Mouse (Mus musculus) c-Kit-positive CD71-positive TER-119-positive erythroid progenitor cells, embryonic 14.5 days (primary cell): ENCODE results near the gene Cnn1.

Source experiments
- DNase-seq: peaks from one replicate; pipeline ENCODE4 v3.0.0-alpha.2; 2013; ENCODE audit warnings: low spot score

Gene Cnn1

DNA sequence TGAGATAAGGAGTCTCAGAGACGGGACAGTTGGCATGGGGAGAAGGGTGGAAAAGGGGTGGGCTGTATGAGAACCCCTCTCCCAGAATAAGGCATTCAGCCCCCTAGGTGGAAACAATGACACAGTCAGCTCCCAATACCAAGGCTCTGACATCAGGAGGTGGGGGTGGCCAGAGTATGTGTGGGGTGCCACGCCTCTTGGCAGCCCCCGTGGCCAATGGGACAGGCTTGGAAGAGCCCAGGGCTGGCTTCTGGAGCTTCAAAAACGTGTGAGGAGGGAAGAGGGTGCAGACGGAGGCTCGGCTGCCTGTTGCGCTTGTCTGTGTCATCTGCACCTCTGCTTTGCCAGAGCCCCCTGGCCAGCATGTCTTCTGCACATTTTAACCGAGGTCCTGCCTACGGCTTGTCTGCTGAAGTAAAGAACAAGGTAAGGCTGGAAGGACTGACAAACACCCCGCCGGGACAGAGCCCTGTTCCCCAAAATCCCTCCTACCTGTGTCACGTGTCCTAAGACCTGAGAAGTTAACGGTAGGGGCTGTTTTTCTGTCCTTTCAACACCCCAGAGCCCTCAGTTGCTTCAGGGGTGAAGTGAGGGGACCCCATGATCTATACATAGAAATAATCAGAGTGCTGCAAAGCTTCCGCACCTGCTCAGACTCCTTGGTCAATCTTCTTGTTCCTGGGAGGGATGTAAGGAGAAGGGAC lies at the start of gene Cnn1:
Gene Cnn1 (plus strand): TSS at position 224 of the 704 bp plus-strand sequence.
- DNase-seq: no peak

DNA sequence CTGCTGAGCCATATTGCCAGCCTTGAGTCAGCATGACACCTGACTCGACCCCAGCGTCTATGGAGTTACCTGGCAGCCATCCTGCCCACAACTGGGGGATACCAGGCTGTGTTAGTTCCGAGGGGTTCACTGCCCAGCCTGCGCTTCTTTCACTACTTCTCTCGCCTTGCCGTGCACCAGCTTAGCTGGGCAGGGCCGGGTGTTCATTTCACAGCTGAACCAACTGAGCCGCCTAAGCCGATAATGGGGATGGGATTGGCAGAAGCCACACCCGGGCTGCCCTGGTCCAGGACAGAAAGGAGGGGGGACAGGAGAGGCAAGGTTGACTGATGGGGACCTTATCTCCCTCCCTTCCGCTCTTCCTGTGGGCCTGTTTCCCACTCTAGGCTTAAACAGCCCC lies 49.7 kb upstream of the Cnn1 start:
- no peak for DNase-seq

DNA sequence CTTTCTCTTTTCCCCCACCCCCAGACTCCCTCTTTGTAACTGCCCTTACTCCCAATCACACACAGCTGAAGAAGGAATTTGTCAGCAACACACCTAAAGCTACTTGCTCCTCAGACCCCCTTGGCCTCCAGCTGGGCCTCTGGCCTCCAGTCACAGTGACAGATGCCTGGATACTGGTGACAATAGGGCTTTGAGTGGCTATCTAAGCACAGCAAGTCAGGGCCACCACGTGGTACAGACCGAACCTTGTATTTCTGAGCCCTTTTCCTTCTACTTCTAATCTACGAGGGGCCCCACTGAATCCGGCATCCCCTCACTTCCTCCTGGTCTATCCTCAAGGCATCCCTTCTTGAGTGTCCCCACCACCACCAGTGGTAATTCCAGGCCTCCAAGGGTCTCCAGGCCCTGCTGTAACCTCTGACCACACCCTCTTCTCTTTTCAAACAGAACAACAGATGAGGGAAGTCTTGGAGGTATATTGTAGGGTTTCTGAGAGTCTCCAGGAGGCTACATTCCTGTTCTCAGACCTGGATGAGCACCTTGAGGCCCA lies 49.2 kb upstream of the Cnn1 start:
- no peak for DNase-seq

DNA sequence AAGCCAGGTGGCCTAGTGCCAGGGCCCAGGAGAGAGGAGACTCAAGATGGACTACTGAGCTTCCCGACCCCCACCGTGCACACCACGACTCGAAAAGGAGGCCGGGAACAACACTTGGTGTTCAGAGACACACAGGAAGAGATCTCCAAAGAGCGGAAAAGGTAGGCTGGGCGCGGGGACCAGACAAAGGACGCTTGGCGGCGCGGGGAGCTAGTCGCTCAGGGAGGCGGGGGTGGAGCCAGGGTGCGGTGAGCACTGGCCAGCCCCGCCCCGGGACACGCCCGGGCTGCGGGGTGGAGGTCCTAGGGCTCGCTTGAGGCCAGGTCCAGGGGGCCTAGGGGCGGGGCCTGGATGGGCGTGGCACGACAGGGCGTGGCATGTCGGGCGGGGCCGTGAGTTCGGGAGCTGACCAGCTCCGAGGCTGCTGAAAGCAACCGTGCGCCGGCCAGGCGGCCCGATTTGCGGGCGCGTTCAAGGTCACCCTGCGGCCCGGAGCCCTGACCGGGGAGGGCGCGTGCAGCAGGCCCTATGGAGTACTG lies 48.6 kb upstream of the Cnn1 start:
- peak; percentile 77 for DNase-seq

DNA sequence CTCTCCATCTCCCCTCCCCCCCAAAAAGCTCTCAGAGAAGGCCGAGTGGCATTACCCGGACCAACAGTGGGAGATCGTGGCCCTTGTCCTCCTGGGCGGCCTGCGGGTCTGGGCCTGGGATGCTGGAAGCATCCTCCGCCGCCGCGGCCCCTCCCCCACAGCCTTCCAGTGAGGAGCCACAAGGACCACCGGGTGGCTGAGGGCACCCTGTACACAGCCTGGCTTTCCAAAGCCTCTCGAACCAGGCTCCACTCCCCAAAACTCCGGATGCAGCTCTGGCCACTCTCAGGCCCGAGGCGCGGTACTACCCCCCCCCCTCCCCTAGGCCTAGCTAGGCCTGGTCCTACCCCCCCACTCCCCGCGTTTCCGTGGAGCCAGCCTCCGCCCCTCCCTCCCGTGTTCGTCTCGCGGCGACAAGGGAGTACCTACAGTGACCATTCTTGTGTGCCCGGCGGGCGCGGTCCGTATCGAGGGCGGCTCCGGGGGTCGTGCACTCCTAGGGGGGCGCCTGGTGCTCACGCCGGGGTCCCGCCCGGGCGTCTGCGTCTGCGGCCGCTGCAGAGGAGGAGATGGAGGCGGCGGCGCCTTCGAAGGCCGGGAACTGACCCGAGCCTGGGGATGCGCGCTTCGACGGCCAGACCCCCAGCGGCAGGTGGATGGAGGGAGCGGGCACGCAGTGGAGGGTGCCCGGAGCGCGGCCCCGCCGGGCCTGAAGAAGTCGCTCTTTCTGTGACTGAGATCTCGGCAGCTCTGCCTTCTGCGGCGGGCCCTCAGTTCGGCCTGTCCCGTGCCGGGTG lies 47.7 kb upstream of the Cnn1 start:
- no peak for DNase-seq

DNA sequence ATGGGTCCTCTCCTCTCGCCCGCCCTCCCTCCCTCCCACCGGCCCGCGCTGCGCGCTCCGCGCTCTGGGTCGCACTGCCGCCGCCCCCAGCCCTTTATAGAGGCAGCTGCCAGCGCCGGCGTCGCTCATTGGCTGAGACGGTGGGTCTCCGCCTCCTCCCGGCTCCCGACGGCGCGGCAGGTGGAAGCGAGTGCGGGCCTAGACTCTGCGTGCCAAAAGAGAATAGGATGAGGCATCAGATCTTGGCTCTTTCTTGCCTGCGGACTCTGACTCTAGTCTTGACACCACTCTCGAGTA lies 47.1 kb upstream of the Cnn1 start, which contains the start of gene Elavl3:
Gene Elavl3 (minus strand): TSS at position 66 of the 297 bp plus-strand sequence.
- DNase-seq: no peak

DNA sequence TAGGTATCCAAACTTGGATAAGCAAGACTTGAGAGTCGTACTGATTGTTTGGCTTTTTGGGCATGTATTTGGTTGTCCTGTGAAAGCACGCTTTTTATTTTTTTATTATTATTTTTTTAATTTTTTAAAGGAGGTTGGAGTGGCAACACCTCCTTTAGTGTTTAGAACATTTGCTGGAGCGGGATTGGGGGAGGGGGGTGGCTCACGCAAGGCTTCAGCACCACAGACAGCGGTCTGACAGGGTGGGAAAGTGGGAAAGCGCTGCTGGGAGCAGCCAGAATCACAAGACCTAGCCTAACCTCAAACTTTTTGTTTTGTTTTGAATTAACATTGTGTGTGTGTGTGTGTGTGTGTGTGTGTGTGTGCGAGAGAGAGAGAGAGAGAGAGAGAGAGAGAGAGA lies 45.4 kb upstream of the Cnn1 start:
- DNase-seq: no peak

DNA sequence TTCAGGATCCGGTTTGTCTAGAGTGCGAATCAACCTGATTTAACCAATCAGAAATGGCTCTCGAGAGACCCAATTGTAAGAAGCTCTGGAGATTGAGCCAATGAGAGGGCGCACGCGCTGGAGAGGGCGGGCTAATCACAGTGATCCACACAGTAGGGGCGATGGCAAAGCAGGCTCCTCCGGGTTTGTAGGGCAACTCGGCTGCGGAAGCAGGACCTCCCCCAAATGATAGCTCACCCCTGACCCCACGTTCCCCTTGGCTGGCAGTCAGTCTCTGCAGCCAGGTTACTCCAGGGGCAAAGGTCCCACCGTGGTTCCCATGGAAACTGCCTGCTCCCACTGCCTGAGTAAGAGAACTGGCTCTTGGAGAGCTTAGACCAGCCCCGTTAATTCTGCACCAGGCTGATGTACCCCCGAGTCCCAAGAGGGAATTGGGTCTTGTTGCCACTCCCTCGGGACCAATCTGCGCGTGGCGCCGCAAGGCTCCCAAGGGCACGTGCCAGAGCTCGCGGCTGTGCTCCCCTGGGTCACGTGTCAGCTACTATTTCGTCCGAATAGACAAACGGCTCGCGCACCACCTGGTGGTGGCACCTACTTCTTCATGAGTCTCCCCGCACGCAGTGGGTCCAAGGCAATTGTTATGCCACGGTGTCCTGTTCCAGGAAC lies 44.5 kb upstream of the Cnn1 start:
- DNase-seq: peak; percentile 64

DNA sequence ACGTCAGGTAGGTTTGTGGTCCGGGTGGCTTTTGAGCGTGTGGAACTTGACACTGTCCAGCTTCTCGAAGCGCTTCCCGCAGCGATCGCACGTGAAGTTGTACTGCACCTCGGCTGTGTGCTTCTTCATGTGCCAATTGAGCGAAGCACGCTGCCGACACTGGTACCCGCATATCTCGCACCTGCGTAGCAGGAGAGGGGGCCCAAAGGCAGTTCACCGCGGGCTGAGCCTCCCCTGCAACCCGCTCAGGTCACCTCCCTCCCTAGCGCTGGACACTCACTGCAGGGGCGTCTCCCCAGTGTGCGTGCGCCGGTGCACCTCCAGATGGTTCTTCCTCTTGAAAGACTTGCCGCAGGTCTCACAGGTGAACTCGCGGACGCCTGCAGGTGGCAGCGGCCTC lies 43.3 kb upstream of the Cnn1 start:
- DNase-seq: no peak

DNA sequence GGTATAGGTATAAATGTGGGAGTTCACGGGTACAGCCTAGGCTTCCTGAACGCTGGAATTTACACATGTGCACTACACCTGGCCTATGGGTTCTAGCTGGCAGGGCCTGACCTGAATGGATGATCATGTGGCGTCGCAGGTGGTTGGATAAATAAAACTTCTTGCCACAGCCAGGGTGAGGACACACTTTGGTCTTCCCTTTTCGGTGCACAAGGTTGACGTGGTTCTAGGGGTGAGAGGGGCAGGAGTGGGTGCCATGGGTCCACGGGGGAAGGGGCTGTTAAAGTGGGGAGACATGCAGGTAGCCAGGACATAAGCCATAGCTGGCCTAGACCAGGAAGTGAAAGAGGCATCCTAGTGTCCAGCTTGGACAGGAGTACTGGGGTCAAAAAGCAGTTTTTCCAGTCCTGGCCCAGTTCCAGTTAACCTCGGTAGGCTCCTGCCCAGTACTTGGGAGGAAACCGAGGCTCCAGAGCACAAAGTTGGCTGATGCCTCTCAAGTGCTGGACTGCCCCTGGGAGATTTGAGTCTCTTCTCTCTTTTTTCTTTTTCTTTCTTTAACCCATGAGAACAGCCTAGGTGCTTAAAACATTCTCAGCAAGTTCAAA lies 42.6 kb upstream of the Cnn1 start:
- no peak for DNase-seq

DNA sequence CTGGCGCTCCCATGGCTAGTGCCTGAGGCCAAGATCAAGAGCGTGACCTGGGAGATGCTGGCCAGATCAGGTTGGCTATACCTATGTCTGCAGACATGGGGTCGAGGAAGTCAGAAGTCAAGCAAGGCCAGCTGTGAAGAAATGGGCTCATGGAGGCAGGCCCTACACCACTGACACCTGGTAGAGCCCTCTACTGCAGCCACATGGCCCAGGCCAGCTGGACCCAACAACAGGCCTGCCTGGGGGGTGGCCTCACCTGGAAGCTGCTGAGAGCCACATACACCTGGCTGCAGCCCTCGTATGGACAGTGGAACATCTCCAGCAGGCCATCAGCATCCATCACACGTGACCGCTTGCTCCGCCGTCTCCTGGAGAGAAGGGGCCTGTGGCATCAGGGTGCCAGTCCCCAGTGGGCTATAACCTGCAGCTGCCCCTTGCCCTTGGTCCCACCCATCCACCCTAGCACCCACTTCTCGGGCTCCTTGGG lies 41.9 kb upstream of the Cnn1 start:
- no peak for DNase-seq

DNA sequence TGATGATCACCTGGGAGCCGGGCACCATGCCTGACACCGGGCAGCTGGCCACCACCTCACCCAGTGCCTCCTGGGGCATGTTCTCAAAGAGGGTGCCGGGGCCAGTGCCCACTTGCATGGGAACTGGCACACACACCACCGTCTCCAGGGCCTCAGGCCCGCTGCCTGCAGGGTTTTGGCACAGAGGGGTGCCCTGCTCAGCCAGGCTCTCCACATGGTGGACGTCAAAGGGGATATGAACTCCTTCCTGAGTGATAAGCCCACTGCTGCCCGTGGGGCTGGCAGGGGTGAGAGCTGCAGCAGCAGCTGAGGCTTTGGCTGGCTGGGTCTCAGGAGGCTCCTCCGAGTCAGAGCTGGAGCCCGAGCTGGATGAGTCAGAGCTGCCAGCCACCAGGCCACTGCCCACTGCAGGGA lies 41.0 kb upstream of the Cnn1 start:
- DNase-seq: no peak

DNA sequence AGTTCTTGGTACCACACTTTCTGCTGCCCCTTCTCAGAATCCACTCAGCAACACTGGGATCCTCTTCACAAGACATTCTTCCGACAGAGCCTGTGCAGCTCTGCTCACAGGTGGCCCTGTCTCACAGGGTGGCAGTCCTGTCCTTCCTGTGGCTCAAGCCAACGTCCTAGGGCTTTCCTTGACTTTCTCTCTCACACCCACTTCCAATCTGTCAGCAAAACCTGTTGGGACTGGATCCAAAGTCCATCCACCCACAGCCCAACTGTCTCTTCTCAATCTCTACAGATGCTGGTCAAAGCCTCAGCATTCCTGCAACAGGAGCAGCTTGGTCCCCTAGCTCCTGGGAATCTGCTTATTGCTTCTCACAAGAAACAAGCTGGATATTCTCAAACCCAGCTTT lies 37.7 kb upstream of the Cnn1 start:
- no peak for DNase-seq

DNA sequence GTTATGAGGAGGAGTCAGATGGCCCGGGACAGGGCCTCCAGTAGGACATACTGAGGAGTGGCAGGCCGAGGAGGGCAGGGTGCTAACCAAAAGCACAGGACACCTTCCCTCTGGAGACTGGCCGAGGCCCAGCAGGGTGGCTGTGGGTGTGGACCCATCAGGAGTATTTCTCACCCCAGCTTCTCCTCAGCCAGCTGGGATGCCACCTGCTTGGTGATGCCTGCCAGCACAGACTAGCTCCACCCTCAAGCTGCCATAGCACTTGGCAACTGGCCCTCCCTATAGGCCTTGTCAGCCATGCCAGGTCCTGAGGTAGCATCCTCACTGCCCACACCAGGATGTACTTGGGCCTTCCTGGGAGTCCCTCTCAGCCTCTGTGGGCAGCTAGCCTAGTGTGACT lies 34.7 kb upstream of the Cnn1 start:
- no peak for DNase-seq

DNA sequence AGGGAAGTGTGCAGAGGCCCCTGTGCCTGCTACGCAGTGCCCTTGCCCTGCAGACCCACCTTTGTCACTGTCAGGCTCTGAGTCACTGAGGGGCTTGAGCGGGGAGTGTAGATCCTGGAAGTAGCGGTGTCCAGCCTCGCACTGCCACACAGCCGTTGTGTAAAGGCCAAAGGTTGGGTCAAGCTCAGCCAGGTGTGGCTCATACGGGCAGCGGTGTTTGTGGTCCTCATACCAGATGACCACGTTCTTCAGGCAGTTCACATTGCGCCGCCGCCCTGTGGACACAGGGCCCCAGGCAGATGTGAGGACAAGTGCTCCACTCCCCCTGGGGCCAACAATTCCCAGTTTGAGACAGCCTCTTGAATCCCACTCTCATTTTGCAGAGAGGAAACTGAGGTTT lies 33.4 kb upstream of the Cnn1 start:
- no peak for DNase-seq

DNA sequence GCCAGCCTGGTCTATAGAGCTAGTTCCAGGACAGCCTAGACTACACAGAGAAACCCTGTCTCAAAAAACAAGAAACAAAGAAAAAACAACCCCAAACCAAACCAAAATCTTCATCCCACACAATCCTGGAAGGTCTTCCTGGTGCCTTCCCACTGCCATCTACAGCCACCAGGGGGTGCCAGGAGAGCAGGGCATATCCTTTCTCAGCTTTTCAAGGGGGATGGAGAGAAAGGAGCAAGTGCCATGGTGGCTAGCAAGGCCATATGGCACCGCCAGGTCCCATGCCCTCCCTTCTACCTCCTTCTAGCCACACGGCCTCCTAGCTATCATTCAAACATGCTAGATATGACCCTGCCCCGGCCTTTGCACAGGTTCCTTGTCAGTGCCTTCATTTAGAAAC lies 32.6 kb upstream of the Cnn1 start:
- peak; percentile 56 for DNase-seq

DNA sequence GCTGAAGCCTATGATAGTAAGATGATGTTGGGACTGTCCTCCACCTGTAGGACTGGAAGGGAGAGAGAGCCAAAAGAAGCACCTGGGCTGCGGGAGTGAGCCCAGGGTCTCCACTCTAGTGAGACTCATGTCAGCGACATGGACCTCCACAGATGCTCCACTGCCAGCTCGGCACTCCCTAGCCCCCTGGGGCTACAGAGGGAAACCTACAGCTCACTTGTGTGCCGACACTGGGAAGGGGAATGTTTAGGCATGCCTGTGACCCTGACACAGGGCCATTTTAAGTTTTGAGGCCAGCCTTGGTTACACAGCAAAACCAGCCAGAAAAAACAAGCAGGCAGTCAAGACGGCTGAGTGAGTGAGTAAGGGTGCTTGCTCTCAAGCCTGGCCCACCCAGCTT lies 31.8 kb upstream of the Cnn1 start:
- DNase-seq: no peak

DNA sequence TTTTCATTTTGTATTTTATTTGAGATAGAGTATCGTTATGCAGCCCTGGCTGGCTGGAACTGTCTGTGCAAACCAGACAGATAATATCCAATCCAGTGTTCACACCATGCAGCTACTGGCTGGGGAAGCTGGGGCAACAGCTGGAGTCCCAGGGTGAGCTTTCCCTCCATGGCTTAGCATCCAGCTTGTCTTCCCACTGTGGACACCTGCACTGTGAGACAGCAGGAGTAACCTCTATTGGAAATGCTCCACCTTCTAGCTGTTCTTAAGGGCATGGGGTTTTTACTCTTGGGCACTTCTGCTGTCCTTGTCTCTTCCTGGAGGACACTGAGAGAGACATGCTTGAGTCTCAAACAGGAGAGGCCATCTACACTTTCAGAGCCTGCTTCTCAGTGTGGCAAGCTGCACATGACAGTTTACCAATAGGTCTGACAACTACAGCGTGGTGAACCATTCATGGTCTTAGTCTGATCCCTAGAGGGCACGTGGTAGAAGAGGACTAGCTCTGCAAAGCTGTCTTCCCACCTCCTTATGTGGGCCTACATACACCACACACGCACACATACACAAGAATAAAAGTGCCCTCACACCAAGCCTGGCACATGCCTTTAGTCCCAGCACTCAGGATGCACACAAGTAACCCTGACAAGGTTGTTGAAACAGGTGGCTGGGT lies 29.0 kb upstream of the Cnn1 start:
- no peak for DNase-seq

DNA sequence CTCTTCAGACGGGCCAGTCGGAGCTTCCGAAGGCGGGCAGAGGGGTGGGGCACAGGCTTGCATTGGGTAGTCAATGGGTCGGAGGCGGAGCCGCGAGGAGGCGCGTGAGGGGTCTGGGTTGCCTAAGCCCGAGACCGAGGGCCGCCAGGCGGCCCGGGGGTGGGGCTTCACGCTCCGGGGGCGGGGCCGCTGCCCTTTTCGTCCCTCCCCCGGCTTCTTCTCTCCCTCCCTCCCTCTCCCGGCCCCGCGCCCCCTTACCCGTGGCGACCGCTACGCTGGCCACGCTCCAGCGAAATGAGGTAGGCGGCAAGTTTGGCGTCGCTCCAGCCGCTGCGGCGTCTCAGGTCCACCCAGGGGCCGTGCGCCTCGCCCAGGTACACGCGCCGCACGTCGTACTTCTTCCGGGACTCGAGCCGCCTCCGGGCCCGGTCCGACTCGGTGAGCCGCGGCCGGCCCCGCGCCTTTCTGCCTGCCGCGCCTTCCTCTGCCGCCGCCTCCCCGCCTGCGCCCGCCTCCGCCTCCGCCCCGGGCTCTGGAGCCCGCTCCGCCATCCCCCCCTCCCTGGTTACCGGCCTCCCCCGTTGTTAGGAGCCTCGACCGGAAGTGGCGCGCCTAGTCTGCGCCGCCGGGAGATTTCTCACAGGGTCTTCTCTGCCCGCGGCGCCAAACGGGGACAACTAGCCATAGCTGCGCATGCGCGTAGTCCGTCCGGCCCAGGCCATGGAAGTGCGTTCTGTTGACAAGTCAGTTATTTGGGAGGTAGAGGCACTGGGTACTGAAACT lies 28.0 kb upstream of the Cnn1 start, which contains the start of the genes Gm49318 and Zfp653:
Gene Gm49318 (minus strand): TSS at position 469 of the 783 bp plus-strand sequence.
Gene Zfp653 (minus strand): TSS at position 586 of the 783 bp plus-strand sequence.
- peak; percentile 95 for DNase-seq

DNA sequence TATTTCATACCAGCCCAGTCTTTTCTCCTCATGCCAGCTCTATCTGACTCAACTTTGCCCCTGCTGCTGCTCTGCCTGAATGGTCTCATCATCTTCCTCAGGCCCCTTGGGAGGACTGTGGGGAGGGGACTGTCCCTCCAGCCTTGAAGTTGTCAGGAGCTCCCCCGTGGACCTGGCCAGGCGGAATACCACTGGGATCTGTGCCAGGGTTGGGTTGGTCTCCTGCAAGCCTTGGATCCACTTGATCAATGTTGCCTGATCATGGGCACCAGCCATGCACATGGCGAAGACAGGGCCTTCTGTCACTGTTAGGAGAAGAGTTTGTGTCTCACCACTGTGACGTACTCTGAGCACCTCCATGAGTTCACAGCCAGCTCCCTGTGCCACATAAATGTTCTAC lies 26.7 kb upstream of the Cnn1 start:
- DNase-seq: no peak
